Mouse (Mus musculus): ENCODE results near the gene Ly6g6e. TPM values are rescaled to one million over a fixed set of nuclear protein-coding genes. Genes with fewer than 3 reads are reported as not detected.

Gene Ly6g6e
- polyA plus RNA-seq, 1 experiment from 2014 or later, result 0.45 TPM

DNA sequence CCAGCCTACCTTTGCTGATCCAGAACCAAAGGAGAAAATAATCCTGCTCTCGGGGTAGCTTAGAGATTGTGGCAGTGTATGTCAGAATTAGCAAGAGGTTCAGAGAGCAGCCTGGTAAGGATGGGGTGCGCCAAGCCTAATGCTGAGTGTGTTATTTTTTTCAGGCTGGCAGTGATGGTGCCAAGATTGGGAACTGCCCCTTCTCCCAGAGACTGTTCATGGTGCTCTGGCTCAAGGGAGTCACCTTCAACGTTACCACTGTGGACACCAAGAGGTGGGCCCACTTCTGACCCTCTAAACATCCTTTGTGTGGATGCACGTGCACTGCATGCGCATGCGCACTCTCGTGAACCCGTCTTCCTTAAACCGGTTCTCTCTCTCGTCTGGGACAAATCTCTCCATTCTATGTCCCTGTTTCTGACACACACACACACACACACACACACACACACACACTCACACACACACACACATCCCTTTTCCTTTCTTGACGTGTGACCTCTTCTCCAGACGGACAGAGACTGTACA is 24.4 kb upstream of the Ly6g6e start:
- no peak for ATAC-seq (ENCODE audit: low FRiP score)
- no peaks in the 10 kb centered on the region for H3K27me3 ChIP-seq
- peak overlapping the region; percentile 74 for H3K9ac ChIP-seq
- H3K9me3 ChIP-seq, result no peaks in the 10 kb centered on the region; the same call in 1 of the 2 replicates
- peaks cover 38% of the 10 kb centered on the region for H3K4me1 ChIP-seq (replicated peaks)
- H3K4me3 ChIP-seq, result no peak overlapping the region
- 68% methylated on average over 12 of the region's 12 CpGs for WGBS
- H3K36me3 ChIP-seq, result peaks cover 13% of the 10 kb centered on the region
- peak overlapping the region; percentile 90 for H3K27ac ChIP-seq
- peak overlapping the region; percentile 61 for H3K4me2 ChIP-seq

- no peak for ATAC-seq (ENCODE audit: low FRiP score)
- no peaks in the 10 kb centered on the region for H3K27me3 ChIP-seq
- WGBS, result 92% methylated on average over 7 of the region's 7 CpGs
- H3K4me1 ChIP-seq (replicated peaks), result peaks cover 41% of the 10 kb centered on the region
- no peaks in the 10 kb centered on the region; the same call in 1 of the 2 replicates for H3K9me3 ChIP-seq
- H3K9ac ChIP-seq, result no peak overlapping the region
- peaks cover 18% of the 10 kb centered on the region for H3K36me3 ChIP-seq
- no peak overlapping the region for H3K4me2 ChIP-seq
- H3K4me3 ChIP-seq, result no peak overlapping the region
- H3K27ac ChIP-seq, result no peak overlapping the region
Observed at GRCm38 (mm10) chr17:35055691-35056495, 20.8 kb upstream of the Ly6g6e start.

- H3K36me3 ChIP-seq, result peaks cover 28% of the 10 kb centered on the region
- H3K27me3 ChIP-seq, result peaks cover 7% of the 10 kb centered on the region
- peaks cover 39% of the 10 kb centered on the region for H3K4me1 ChIP-seq (replicated peaks)
- no peak overlapping the region for H3K9ac ChIP-seq
- H3K4me2 ChIP-seq, result no peak overlapping the region
- no peaks in the 10 kb centered on the region; the same call in 1 of the 2 replicates for H3K9me3 ChIP-seq
- H3K4me3 ChIP-seq, result no peak overlapping the region
- ATAC-seq (ENCODE audit: low FRiP score), result no peak
- 82% methylated on average over 3 of the region's 3 CpGs for WGBS
- H3K27ac ChIP-seq, result no peak overlapping the region
Observed at GRCm38 (mm10) chr17:35057090-35057489, 19.6 kb upstream of the Ly6g6e start.

GRCm38 (mm10) chr17:35058316-35058715 is 18.4 kb upstream of the Ly6g6e start:
- H3K36me3 ChIP-seq, result peaks cover 38% of the 10 kb centered on the region
- peaks cover 29% of the 10 kb centered on the region for H3K4me1 ChIP-seq (replicated peaks)
- H3K27me3 ChIP-seq, result peaks cover 16% of the 10 kb centered on the region
- H3K9ac ChIP-seq, result peak overlapping the region; percentile 91
- 68% methylated on average over 9 of the region's 9 CpGs for WGBS
- H3K27ac ChIP-seq, result peak overlapping the region; percentile 91
- ATAC-seq (ENCODE audit: low FRiP score), result 0 out of 2 replicates have a peak, but pooled peaks have one; percentile 13
- peak overlapping the region; percentile 88; the same call in 1 of the 2 replicates for H3K4me2 ChIP-seq
- no peaks in the 10 kb centered on the region; the same call in 1 of the 2 replicates for H3K9me3 ChIP-seq
- H3K4me3 ChIP-seq, result peak overlapping the region; percentile 78

- under 1% methylated on average over 57 of the region's 57 CpGs for WGBS
- H3K4me1 ChIP-seq (replicated peaks), result peaks cover 30% of the 10 kb centered on the region
- peak within 1 kb of the TSS; percentile 91 for H3K27ac ChIP-seq
- peak within 1 kb of the TSS; percentile 78 for H3K4me3 ChIP-seq
- H3K9ac ChIP-seq, result peak within 1 kb of the TSS; percentile 91
- H3K27me3 ChIP-seq, result peaks cover 25% of the 10 kb centered on the region
- no peaks in the 10 kb centered on the region; the same call in 1 of the 2 replicates for H3K9me3 ChIP-seq
- peak within 1 kb of the TSS; percentile 88 for H3K4me2 ChIP-seq
- peaks cover 38% of the 10 kb centered on the region for H3K36me3 ChIP-seq
- ATAC-seq (ENCODE audit: low FRiP score), result peak; percentile 89
Observed at GRCm38 (mm10) chr17:35058911-35059892, 17.5 kb upstream of the Ly6g6e start, which contains the start of gene Ddah2. Gene Ddah2, plus strand, starts transcription at chr17:35059035.

GRCm38 (mm10) chr17:35060071-35060470 is 16.6 kb upstream of the Ly6g6e start:
- no peaks in the 10 kb centered on the region for H3K9me3 ChIP-seq
- H3K4me3 ChIP-seq, result peak overlapping the region; percentile 78
- WGBS, result 30% methylated on average over 14 of the region's 14 CpGs
- peaks cover 34% of the 10 kb centered on the region for H3K27me3 ChIP-seq
- peak; percentile 25 for ATAC-seq (ENCODE audit: low FRiP score)
- H3K4me1 ChIP-seq (replicated peaks), result peaks cover 39% of the 10 kb centered on the region
- H3K4me2 ChIP-seq, result peak overlapping the region; percentile 88
- H3K9ac ChIP-seq, result peak overlapping the region; percentile 91
- peaks cover 36% of the 10 kb centered on the region for H3K36me3 ChIP-seq
- H3K27ac ChIP-seq, result no peak overlapping the region

- H3K27ac ChIP-seq, result no peak overlapping the region
- no peak for ATAC-seq (ENCODE audit: low FRiP score)
Observed at GRCm38 (mm10) chr17:35060737-35061297, 15.9 kb upstream of the Ly6g6e start.

GRCm38 (mm10) chr17:35061299-35061698 is 15.4 kb upstream of the Ly6g6e start:
- H3K9ac ChIP-seq, result no peak overlapping the region; the same call in 1 of the 2 replicates
- peaks cover 46% of the 10 kb centered on the region for H3K27me3 ChIP-seq
- peaks cover 45% of the 10 kb centered on the region for H3K4me1 ChIP-seq (replicated peaks)
- H3K36me3 ChIP-seq, result peaks cover 31% of the 10 kb centered on the region
- ATAC-seq (ENCODE audit: low FRiP score), result no peak
- H3K4me2 ChIP-seq, result no peak overlapping the region
- no peak overlapping the region for H3K27ac ChIP-seq
- WGBS, result 88% methylated on average over 8 of the region's 8 CpGs
- no peak overlapping the region for H3K4me3 ChIP-seq
- no peaks in the 10 kb centered on the region for H3K9me3 ChIP-seq

More at GRCm38 (mm10) chr17:35060737-35061297, 15.9 kb upstream of the Ly6g6e start:
- peak overlapping the region; percentile 91 for H3K9ac ChIP-seq
- WGBS, result 53% methylated on average over 22 of the region's 22 CpGs
- H3K36me3 ChIP-seq, result peaks cover 33% of the 10 kb centered on the region
- peaks cover 45% of the 10 kb centered on the region for H3K4me1 ChIP-seq (replicated peaks)
- no peaks in the 10 kb centered on the region for H3K9me3 ChIP-seq
- H3K4me2 ChIP-seq, result peak overlapping the region; percentile 88
- peaks cover 41% of the 10 kb centered on the region for H3K27me3 ChIP-seq
- peak overlapping the region; percentile 78 for H3K4me3 ChIP-seq

- H3K27ac ChIP-seq, result no peak overlapping the region
- peaks cover 41% of the 10 kb centered on the region for H3K4me1 ChIP-seq (replicated peaks)
- H3K4me3 ChIP-seq, result no peak overlapping the region
- peak overlapping the region; percentile 36; the same call in 1 of the 2 replicates for H3K9ac ChIP-seq
- ATAC-seq (ENCODE audit: low FRiP score), result no peak
- H3K4me2 ChIP-seq, result no peak overlapping the region
- WGBS, result 88% methylated on average over 3 of the region's 3 CpGs
- peaks cover 67% of the 10 kb centered on the region for H3K27me3 ChIP-seq
- H3K36me3 ChIP-seq, result peaks cover 30% of the 10 kb centered on the region
- H3K9me3 ChIP-seq, result no peaks in the 10 kb centered on the region
Observed at GRCm38 (mm10) chr17:35063466-35063865, 13.2 kb upstream of the Ly6g6e start.

DNA sequence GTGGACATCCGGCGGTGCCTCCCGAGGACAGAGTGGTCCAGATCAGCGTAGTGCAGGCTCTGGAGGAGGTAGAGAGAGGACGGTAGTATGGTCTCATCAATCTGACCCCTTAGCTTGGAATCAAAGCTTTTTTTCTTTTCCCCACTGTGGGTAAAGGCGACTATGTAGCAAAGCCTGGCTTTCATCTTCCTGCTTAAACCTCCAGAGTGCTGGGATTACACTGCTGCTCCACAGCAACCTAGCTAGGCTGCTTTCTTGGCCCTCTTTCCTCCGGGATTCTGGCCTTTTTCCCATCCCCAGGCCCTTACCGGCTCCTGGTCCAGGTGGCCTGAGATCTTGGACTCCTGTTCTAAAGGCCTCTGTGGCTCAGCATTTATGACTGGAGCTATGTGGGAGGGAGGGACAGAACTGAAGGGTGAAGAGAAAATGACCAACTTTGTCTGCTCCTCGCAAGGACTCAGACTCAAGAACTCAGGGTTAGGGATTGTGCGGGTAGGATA is 12.3 kb upstream of the Ly6g6e start:
- 42% methylated on average over 10 of the region's 10 CpGs for WGBS
- Histone ChIP-seq H3K36me3 (peaks cover 30% of the 10 kb centered on the region), H3K4me2 (peak overlapping the region; percentile 53), H3K27ac (no peak overlapping the region), H3K4me3 (peak overlapping the region; percentile 24), H3K9me3 (no peaks in the 10 kb centered on the region), H3K27me3 (peaks cover 73% of the 10 kb centered on the region), H3K9ac (peak overlapping the region; percentile 36), H3K4me1 (replicated peaks) (peaks cover 38% of the 10 kb centered on the region)
- ATAC-seq (ENCODE audit: low FRiP score), result no peak
